Mouse (Mus musculus): ENCODE results near the gene Cyp2c23. TPM values are rescaled to one million over a fixed set of nuclear protein-coding genes. Genes with fewer than 3 reads are reported as not detected.

Gene Cyp2c23
- polyA plus RNA-seq, 1 experiment from 2014 or later: not detected

- DNase-seq (ENCODE audit: low spot score): no peak
- Histone ChIP-seq H3K4me1 (no peaks in the 10 kb centered on the region), H3K27ac (replicated peaks) (no peak overlapping the region), H3K27me3 (replicated peaks; ENCODE audit: low read depth, poor library complexity, severe bottlenecking) (no peaks in the 10 kb centered on the region), H3K36me3 (replicated peaks) (peaks cover 52% of the 10 kb centered on the region), H3K9me3 (no peaks in the 10 kb centered on the region), H3K4me3 (no peak overlapping the region)
- 80% methylated on average over 4 of the region's 4 CpGs for WGBS
Measured at GRCm38 (mm10) chr19:44055173-44055826, 26.3 kb upstream of the Cyp2c23 start.

DNA sequence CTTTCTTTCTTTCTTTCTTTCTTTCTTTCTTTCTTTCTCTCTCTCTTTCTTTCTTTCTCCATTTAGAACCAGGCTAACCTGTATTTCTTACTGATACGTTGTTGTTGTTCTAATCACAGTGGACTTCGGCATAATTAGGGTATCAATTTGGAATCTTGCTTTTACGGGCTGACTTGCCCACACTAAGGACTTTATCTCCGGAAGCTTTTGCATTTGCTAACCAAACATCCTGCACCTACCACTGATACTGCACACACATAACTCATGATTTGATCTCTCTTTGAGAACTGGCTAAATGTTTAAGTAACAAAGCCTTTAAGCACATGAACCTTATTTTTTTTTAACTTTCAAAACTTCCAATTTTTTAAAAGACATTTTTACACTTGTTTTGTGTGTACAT, 21.4 kb upstream of the Cyp2c23 start:
- 83% methylated on average over 4 of the region's 4 CpGs for WGBS
- no peaks in the 10 kb centered on the region for H3K9me3 ChIP-seq
- DNase-seq (ENCODE audit: low spot score): no peak
- H3K36me3 ChIP-seq (replicated peaks): peaks cover 37% of the 10 kb centered on the region
- no peak overlapping the region for H3K4me3 ChIP-seq
- no peak overlapping the region for H3K27ac ChIP-seq (replicated peaks)
- no peaks in the 10 kb centered on the region for H3K4me1 ChIP-seq
- H3K27me3 ChIP-seq (replicated peaks; ENCODE audit: low read depth, poor library complexity, severe bottlenecking): no peaks in the 10 kb centered on the region

DNA sequence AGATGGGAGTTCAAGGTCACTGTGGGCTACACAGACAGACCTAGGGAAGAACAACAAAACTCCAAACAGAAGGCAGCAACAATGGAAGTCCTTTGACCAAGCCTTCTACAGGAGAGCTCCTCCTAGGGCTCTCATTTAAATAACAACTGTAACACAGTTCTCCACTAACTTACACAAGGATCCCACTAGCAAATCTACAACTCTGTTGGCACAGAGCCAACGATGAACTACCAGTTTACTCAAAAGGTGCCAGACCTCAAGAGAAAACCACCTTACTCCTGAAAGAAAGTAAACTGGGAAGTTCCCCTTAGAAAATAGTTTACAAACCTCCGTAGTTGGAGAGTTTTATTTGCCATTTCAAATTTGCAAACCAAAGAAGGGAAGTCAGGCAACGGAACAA, 20.3 kb upstream of the Cyp2c23 start:
- H3K27ac ChIP-seq (replicated peaks): no peak overlapping the region
- WGBS: 62% methylated on average over 3 of the region's 3 CpGs
- H3K27me3 ChIP-seq (replicated peaks; ENCODE audit: low read depth, poor library complexity, severe bottlenecking): no peaks in the 10 kb centered on the region
- H3K4me1 ChIP-seq: no peaks in the 10 kb centered on the region
- no peak for DNase-seq (ENCODE audit: low spot score)
- no peak overlapping the region for H3K4me3 ChIP-seq
- H3K9me3 ChIP-seq: no peaks in the 10 kb centered on the region
- H3K36me3 ChIP-seq (replicated peaks): peaks cover 42% of the 10 kb centered on the region

DNA sequence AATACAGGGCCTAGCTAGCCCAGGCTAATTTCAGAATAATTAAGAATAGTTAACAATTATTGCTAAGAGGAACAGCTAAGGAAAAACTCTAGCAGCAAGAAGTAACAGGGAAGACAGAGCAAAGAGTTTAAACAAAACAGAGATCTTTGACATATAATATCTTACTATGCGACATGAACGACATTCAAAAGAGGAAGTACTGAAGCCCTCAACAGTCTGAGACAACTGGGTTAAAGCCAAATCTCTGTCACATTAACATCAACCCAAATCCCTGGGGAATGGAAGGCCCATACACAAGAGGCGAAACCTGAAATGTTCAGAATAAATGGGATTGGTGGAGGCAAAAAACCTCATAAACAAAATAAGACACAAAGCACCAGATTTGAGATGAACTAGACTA, 16.8 kb upstream of the Cyp2c23 start:
- no peak overlapping the region for H3K27ac ChIP-seq (replicated peaks)
- no peaks in the 10 kb centered on the region for H3K9me3 ChIP-seq
- no peak overlapping the region for H3K4me3 ChIP-seq
- no peak for DNase-seq (ENCODE audit: low spot score)
- WGBS: 90% methylated on average over 3 of the region's 3 CpGs
- H3K36me3 ChIP-seq (replicated peaks): peaks cover 26% of the 10 kb centered on the region
- no peaks in the 10 kb centered on the region for H3K27me3 ChIP-seq (replicated peaks; ENCODE audit: low read depth, poor library complexity, severe bottlenecking)
- no peaks in the 10 kb centered on the region for H3K4me1 ChIP-seq

DNA sequence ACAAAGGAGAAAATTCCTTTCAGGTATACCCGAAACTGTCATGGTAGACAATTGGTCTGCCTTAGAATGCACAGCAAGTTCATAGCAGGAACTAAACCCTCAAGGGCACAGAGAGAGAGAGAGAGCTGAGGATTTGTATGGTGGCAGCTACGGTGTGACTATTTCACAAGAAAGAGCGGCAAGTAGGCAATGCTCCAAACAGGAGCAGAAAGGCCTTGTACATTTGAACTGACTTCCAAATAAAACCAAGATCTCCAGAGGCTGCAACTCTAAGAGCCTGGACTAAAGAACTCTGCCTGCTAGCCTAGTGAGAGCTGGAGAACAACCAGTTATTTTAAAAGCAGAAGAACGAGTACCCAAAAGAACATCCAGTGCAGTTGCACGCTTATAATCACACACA, 13.1 kb upstream of the Cyp2c23 start:
- 85% methylated on average over 5 of the region's 5 CpGs for WGBS
- DNase-seq (ENCODE audit: low spot score): no peak
- no peaks in the 10 kb centered on the region for H3K9me3 ChIP-seq
- H3K27me3 ChIP-seq (replicated peaks; ENCODE audit: low read depth, poor library complexity, severe bottlenecking): no peaks in the 10 kb centered on the region
- no peak overlapping the region for H3K27ac ChIP-seq (replicated peaks)
- no peaks in the 10 kb centered on the region for H3K4me1 ChIP-seq
- H3K36me3 ChIP-seq (replicated peaks): peaks cover 53% of the 10 kb centered on the region
- H3K4me3 ChIP-seq: no peak overlapping the region

DNA sequence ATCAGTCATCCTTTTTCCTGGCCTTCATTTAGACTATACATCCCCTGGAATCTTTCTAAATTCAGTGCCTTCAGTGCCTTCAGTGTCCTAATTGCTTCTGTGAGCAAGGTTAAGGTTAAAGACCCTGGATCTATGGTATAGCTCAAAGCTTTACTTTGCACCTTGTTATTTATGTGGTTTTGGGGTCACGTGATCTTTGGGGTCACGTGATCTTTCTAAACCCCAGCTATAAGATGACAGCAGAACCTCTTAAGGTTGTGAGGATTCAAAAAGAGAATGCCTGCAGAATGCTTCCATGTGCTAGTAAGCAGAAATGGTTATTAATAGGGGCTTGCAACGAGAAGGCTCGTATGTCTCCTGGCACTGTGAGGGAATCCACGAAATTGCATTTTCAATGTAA, 4.4 kb upstream of the Cyp2c23 start:
- no peaks in the 10 kb centered on the region for H3K9me3 ChIP-seq
- no peak overlapping the region for H3K27ac ChIP-seq (replicated peaks)
- peaks cover 33% of the 10 kb centered on the region for H3K36me3 ChIP-seq (replicated peaks)
- no peaks in the 10 kb centered on the region for H3K27me3 ChIP-seq (replicated peaks; ENCODE audit: low read depth, poor library complexity, severe bottlenecking)
- no peaks in the 10 kb centered on the region for H3K4me1 ChIP-seq
- DNase-seq (ENCODE audit: low spot score): no peak
- 92% methylated on average over 5 of the region's 5 CpGs for WGBS
- no peak overlapping the region for H3K4me3 ChIP-seq

GRCm38 (mm10) chr19:44032046-44032744, 3.2 kb upstream of the Cyp2c23 start:
- no peak overlapping the region for H3K4me3 ChIP-seq
- no peaks in the 10 kb centered on the region for H3K9me3 ChIP-seq
- no peak overlapping the region for H3K27ac ChIP-seq (replicated peaks)
- H3K36me3 ChIP-seq (replicated peaks): peaks cover 21% of the 10 kb centered on the region
- no peaks in the 10 kb centered on the region for H3K27me3 ChIP-seq (replicated peaks; ENCODE audit: low read depth, poor library complexity, severe bottlenecking)
- H3K4me1 ChIP-seq: peaks cover 1% of the 10 kb centered on the region; the same call in 1 of the 2 replicates
- DNase-seq (ENCODE audit: low spot score): no peak
- WGBS: 91% methylated on average over 11 of the region's 11 CpGs

- H3K4me1 ChIP-seq: peaks cover 6% of the 10 kb centered on the region
- no peak overlapping the region for H3K27ac ChIP-seq (replicated peaks)
- H3K4me3 ChIP-seq: no peak overlapping the region
- WGBS: 95% methylated on average over 5 of the region's 5 CpGs
- no peaks in the 10 kb centered on the region for H3K27me3 ChIP-seq (replicated peaks; ENCODE audit: low read depth, poor library complexity, severe bottlenecking)
- DNase-seq (ENCODE audit: low spot score): no peak
- peaks cover 2% of the 10 kb centered on the region; the same call in 1 of the 2 replicates for H3K36me3 ChIP-seq (replicated peaks)
- H3K9me3 ChIP-seq: no peaks in the 10 kb centered on the region
Measured at GRCm38 (mm10) chr19:44030024-44030423, 1.0 kb upstream of the Cyp2c23 start.

DNA sequence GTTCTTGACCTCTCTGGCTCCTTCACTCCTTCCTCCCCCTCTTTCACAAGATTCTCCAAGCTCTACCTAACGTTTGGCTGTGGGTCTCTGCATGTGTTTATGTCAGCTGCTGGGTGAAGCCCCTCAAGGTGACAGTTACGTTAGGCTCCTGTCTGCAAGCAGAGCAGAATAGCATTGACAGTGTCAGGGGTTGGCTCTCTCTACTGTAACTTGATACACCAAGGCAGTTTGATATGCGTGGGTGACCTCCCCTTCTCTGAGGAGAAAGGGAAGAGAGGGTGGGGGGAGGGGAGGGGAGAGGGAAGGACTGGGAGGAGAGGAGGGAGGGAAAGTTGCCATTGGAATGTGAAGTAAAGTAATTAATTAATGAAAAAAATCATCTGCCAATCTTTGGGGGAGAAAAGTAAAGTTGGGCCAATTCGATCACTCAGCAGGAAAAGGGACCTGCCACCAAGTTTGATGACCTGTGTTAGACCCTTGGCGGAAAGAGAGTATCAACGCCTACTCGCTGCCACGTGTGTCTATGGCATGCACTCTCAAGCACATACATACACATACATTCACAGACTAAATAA, 2.0 kb downstream of the Cyp2c23 start:
- H3K36me3 ChIP-seq (replicated peaks): no peaks in the 10 kb centered on the region
- peaks cover 6% of the 10 kb centered on the region for H3K4me1 ChIP-seq
- no peaks in the 10 kb centered on the region for H3K9me3 ChIP-seq
- no peaks in the 10 kb centered on the region for H3K27me3 ChIP-seq (replicated peaks; ENCODE audit: low read depth, poor library complexity, severe bottlenecking)
- H3K27ac ChIP-seq (replicated peaks): no peak overlapping the region
- peak; percentile 15 for DNase-seq (ENCODE audit: low spot score)
- WGBS: 64% methylated on average over 8 of the region's 8 CpGs
- H3K4me3 ChIP-seq: no peak overlapping the region

DNA sequence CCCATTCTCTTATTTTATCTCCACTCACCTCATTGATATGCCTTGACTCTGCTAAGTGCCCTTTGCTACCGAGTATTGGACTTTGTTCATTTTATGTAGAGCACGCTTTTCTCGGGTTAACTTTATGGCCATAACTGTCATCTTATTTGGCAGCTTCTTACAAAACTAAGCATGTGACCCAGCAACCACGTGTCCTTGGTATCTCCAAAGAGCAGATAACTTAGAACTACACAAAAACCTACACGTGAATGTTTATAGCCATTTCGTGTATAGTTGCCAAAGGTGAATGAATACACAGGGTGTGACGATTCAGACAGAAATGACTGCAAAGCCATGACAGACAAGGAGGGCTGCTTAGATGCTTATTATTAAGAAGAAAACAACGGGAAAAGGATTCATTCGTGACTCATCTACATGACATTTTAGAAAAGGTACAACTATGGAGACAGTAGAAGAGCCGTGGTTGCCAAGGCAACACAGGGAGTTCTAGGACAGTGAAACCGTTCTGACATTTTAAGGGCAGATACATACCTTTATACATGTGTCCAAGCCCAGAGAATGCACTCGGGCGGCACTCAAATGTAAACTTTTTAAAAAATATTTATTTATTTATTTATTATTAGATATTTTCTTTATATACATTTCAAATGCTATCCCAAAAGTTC, 4.0 kb downstream of the Cyp2c23 start:
- Histone ChIP-seq H3K4me1 (peaks cover 6% of the 10 kb centered on the region), H3K27ac (replicated peaks) (no peak overlapping the region), H3K27me3 (replicated peaks; ENCODE audit: low read depth, poor library complexity, severe bottlenecking) (no peaks in the 10 kb centered on the region), H3K36me3 (replicated peaks) (no peaks in the 10 kb centered on the region), H3K9me3 (no peaks in the 10 kb centered on the region), H3K4me3 (no peak overlapping the region)
- 91% methylated on average over 13 of the region's 13 CpGs for WGBS
- DNase-seq (ENCODE audit: low spot score): no peak

DNA sequence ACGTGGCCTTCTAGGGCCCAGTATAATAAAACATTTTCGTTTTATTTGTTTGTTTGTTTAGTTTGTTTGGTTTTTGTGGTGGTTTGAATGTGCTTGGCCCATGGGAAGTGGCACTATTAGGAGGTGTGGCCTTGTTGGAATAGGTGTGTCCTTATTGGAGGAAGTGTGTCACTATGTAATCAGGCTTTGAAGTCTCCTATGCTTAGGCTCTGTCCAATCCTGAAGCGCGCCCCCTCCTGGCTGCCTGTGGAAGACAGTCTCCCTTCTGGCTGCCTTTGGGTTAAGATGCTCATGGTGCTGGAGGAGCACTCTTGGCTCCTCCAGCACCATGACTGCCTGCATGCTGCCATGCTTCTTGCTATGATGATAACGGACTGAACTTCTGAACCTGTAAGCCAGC, 5.9 kb downstream of the Cyp2c23 start:
- H3K9me3 ChIP-seq: no peaks in the 10 kb centered on the region
- H3K4me3 ChIP-seq: no peak overlapping the region
- H3K4me1 ChIP-seq: peaks cover 6% of the 10 kb centered on the region
- peak; percentile 38 for DNase-seq (ENCODE audit: low spot score)
- no peak overlapping the region for H3K27ac ChIP-seq (replicated peaks)
- no peaks in the 10 kb centered on the region for H3K36me3 ChIP-seq (replicated peaks)
- H3K27me3 ChIP-seq (replicated peaks; ENCODE audit: low read depth, poor library complexity, severe bottlenecking): no peaks in the 10 kb centered on the region
- 66% methylated on average over 5 of the region's 5 CpGs for WGBS

GRCm38 (mm10) chr19:44021502-44021901, 7.5 kb downstream of the Cyp2c23 start:
- WGBS: 92% methylated on average over 4 of the region's 4 CpGs
- no peaks in the 10 kb centered on the region for H3K27me3 ChIP-seq (replicated peaks; ENCODE audit: low read depth, poor library complexity, severe bottlenecking)
- no peak overlapping the region for H3K27ac ChIP-seq (replicated peaks)
- H3K4me1 ChIP-seq: peaks cover 6% of the 10 kb centered on the region
- no peak overlapping the region for H3K4me3 ChIP-seq
- H3K9me3 ChIP-seq: no peaks in the 10 kb centered on the region
- no peak for DNase-seq (ENCODE audit: low spot score)
- H3K36me3 ChIP-seq (replicated peaks): no peaks in the 10 kb centered on the region

All from embryonic facial prominence, embryonic 10.5 days (tissue).